ENCODE assay signal across 17 mouse cellular contexts in the genomic region with DNA sequence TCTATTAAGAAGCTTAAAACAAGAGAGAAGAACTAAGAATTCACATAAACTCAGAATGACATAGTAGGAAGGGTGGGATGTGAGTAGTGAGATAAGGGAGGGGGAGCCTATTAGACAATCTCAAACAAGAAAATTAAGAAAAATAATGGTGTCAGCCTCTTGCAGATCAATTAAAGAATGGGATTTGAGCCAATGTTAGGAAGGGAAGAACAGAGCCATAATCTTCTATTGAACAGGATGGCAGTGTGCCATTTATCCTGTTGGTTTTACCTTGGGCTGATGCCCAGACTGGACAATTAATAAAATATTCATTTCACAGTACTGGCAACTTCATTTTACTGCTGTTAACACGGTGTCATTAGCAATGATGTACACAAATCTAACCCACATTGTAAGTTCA.
DNase-seq lines count a peak whose midpoint lies in the region; ATAC-seq lines count a peak whose summit lies in the region.
"Had no signal": no experiment of that assay in that cellular context is flagged by ENCODE, and none has a peak within 500 bp of the region (broad histone marks: within the 10 kb centered on the region; RNA-seq: fewer than 3 reads in every experiment).

No protein-coding gene starts in this region.

- ATAC-seq in hindbrain, embryonic 13.5 days (ENCODE audit: low FRiP score), result peak; percentile 54; the same call in 1 of the 2 replicates
- no peak for ATAC-seq in midbrain, embryonic 14.5 days (ENCODE audit: low FRiP score, low TSS enrichment)
- no peak for ATAC-seq in midbrain, embryonic 11.5 days (ENCODE audit: low FRiP score)
- peak; percentile 68 for ATAC-seq in hindbrain, embryonic 16.5 days

- no peak overlapping the region for H3K4me2 ChIP-seq in hindbrain, embryonic 13.5 days
- H3K4me2 ChIP-seq in midbrain, embryonic 14.5 days (ENCODE audit: low read length), result no peak overlapping the region
- no peak overlapping the region for H3K4me2 ChIP-seq in midbrain, embryonic 11.5 days
- no peak overlapping the region for H3K4me2 ChIP-seq in hindbrain, embryonic 16.5 days (ENCODE audit: low read length)
- H3K4me2 ChIP-seq: neural tube, embryonic 15.5 days had no signal

- no peaks in the 10 kb centered on the region for H3K36me3 ChIP-seq in hindbrain, embryonic 13.5 days
- no peaks in the 10 kb centered on the region for H3K36me3 ChIP-seq in hindbrain, embryonic 10.5 days
- H3K36me3 ChIP-seq in midbrain, embryonic 14.5 days (ENCODE audit: control insufficient read depth, insufficient read depth, low read length), result no peaks in the 10 kb centered on the region
- H3K36me3 ChIP-seq in midbrain, embryonic 11.5 days (ENCODE audit: control insufficient read depth, insufficient read depth, low read length), result no peaks in the 10 kb centered on the region
- H3K36me3 ChIP-seq in hindbrain, embryonic 16.5 days (ENCODE audit: control insufficient read depth, insufficient read depth, low read length), result no peaks in the 10 kb centered on the region
- H3K36me3 ChIP-seq: embryonic facial prominence, embryonic 10.5 days; heart, embryonic 10.5 days; neural tube, embryonic 15.5 days had no signal

- no peak for DNase-seq in hindbrain, embryonic 10.5 days (ENCODE audit: low spot score)
- peak; percentile 45 for DNase-seq in midbrain, embryonic 14.5 days
- DNase-seq in midbrain, embryonic 11.5 days (ENCODE audit: low spot score, missing footprints), result no peak
- peak; percentile 18 for DNase-seq in brain, embryonic 18.5 days (ENCODE audit: low read depth, low spot score)
- no peak for DNase-seq in embryo, embryonic 10.5 days (ENCODE audit: low spot score)
- DNase-seq: gastrocnemius, adult 2 months; kidney, adult 18-20 months; kidney, postnatal 10 days; lung, postnatal 36 days; right cerebral cortex, postnatal 4 days; thymus, postnatal 14 days had no signal

- 54% methylated on average over 1 of the region's 1 CpGs for WGBS in hindbrain, embryonic 13.5 days
- WGBS in hindbrain, embryonic 10.5 days, result 75% methylated on average over 1 of the region's 1 CpGs
- 58% methylated on average over 1 of the region's 1 CpGs for WGBS in midbrain, embryonic 14.5 days
- 78% methylated on average over 1 of the region's 1 CpGs for WGBS in midbrain, embryonic 11.5 days
- 48% methylated on average over 1 of the region's 1 CpGs for WGBS in hindbrain, embryonic 16.5 days

- no peak overlapping the region for H3K4me3 ChIP-seq in hindbrain, embryonic 13.5 days
- no peak overlapping the region for H3K4me3 ChIP-seq in hindbrain, embryonic 10.5 days
- H3K4me3 ChIP-seq in midbrain, embryonic 14.5 days (replicated peaks; ENCODE audit: low read depth, low read length), result no peak overlapping the region
- H3K4me3 ChIP-seq in midbrain, embryonic 11.5 days (ENCODE audit: low read depth, low read length), result no peak overlapping the region
- H3K4me3 ChIP-seq in hindbrain, embryonic 16.5 days (ENCODE audit: low read length), result no peak overlapping the region
- H3K4me3 ChIP-seq: embryonic facial prominence, embryonic 10.5 days; gastrocnemius, adult 2 months; heart, embryonic 10.5 days; myocyte; neural tube, embryonic 15.5 days had no signal

- no peaks in the 10 kb centered on the region for H3K27me3 ChIP-seq in hindbrain, embryonic 13.5 days
- no peaks in the 10 kb centered on the region for H3K27me3 ChIP-seq in hindbrain, embryonic 10.5 days (ENCODE audit: insufficient read depth, poor library complexity, severe bottlenecking)
- no peaks in the 10 kb centered on the region for H3K27me3 ChIP-seq in midbrain, embryonic 14.5 days (ENCODE audit: control insufficient read depth, insufficient read depth, low read length)
- H3K27me3 ChIP-seq in midbrain, embryonic 11.5 days (ENCODE audit: control insufficient read depth, insufficient read depth, low read length), result no peaks in the 10 kb centered on the region
- H3K27me3 ChIP-seq in hindbrain, embryonic 16.5 days (replicated peaks; ENCODE audit: control insufficient read depth, insufficient read depth, low read length), result no peaks in the 10 kb centered on the region
- H3K27me3 ChIP-seq: neural tube, embryonic 15.5 days had no signal

- H3K27ac ChIP-seq in hindbrain, embryonic 13.5 days, result no peak overlapping the region
- H3K27ac ChIP-seq in hindbrain, embryonic 10.5 days, result no peak overlapping the region
- no peak overlapping the region for H3K27ac ChIP-seq in midbrain, embryonic 14.5 days (replicated peaks; ENCODE audit: low read depth, low read length)
- no peak overlapping the region for H3K27ac ChIP-seq in midbrain, embryonic 11.5 days (ENCODE audit: low read depth, low read length)
- H3K27ac ChIP-seq in hindbrain, embryonic 16.5 days (ENCODE audit: low read depth, low read length), result no peak overlapping the region
- H3K27ac ChIP-seq: embryonic facial prominence, embryonic 10.5 days; gastrocnemius, adult 2 months; heart, embryonic 10.5 days; neural tube, embryonic 15.5 days had no signal

- no peak overlapping the region for H3K9ac ChIP-seq in hindbrain, embryonic 13.5 days
- H3K9ac ChIP-seq in midbrain, embryonic 14.5 days (replicated peaks; ENCODE audit: low read length), result no peak overlapping the region
- H3K9ac ChIP-seq in midbrain, embryonic 11.5 days (ENCODE audit: low read length), result no peak overlapping the region
- H3K9ac ChIP-seq in hindbrain, embryonic 16.5 days (ENCODE audit: low read depth, low read length), result no peak overlapping the region
- H3K9ac ChIP-seq: neural tube, embryonic 15.5 days had no signal

- peaks cover 4% of the 10 kb centered on the region; the same call in 1 of the 2 replicates for H3K4me1 ChIP-seq in hindbrain, embryonic 13.5 days (replicated peaks)
- no peaks in the 10 kb centered on the region for H3K4me1 ChIP-seq in hindbrain, embryonic 10.5 days (replicated peaks)
- H3K4me1 ChIP-seq in midbrain, embryonic 14.5 days (ENCODE audit: control insufficient read depth, insufficient read depth, low read length), result no peaks in the 10 kb centered on the region
- no peaks in the 10 kb centered on the region for H3K4me1 ChIP-seq in midbrain, embryonic 11.5 days (ENCODE audit: control insufficient read depth, insufficient read depth, low read length)
- H3K4me1 ChIP-seq in hindbrain, embryonic 16.5 days (ENCODE audit: control insufficient read depth, insufficient read depth, low read depth, low read length), result no peaks in the 10 kb centered on the region
- H3K4me1 ChIP-seq: embryonic facial prominence, embryonic 10.5 days; neural tube, embryonic 15.5 days had no signal

- H3K9me3 ChIP-seq in hindbrain, embryonic 13.5 days, result no peaks in the 10 kb centered on the region
- H3K9me3 ChIP-seq in hindbrain, embryonic 10.5 days, result no peaks in the 10 kb centered on the region
- H3K9me3 ChIP-seq in midbrain, embryonic 14.5 days (ENCODE audit: control insufficient read depth, low read length), result no peaks in the 10 kb centered on the region
- no peaks in the 10 kb centered on the region for H3K9me3 ChIP-seq in midbrain, embryonic 11.5 days (ENCODE audit: control insufficient read depth, low read length)
- H3K9me3 ChIP-seq in hindbrain, embryonic 16.5 days (ENCODE audit: control insufficient read depth, low read length), result no peaks in the 10 kb centered on the region
- H3K9me3 ChIP-seq: embryonic facial prominence, embryonic 10.5 days; heart, embryonic 10.5 days; neural tube, embryonic 15.5 days had no signal

Comparison
In these comparisons a context has a peak if more than half of its experiments do, and no peak if none do; other contexts are left out.
1. DNase-seq: peak in midbrain, embryonic 14.5 days (single experiment) and brain, embryonic 18.5 days (single experiment); none in hindbrain, embryonic 10.5 days (single experiment), midbrain, embryonic 11.5 days (single experiment) and embryo, embryonic 10.5 days (single experiment).
2. ATAC-seq: peak in hindbrain, embryonic 13.5 days (single experiment) and hindbrain, embryonic 16.5 days (single experiment); none in midbrain, embryonic 14.5 days (single experiment) and midbrain, embryonic 11.5 days (single experiment).